Mouse (Mus musculus): ENCODE data around the gene Oxsm. TPM values are rescaled to one million over a fixed set of nuclear protein-coding genes. Genes with fewer than 3 reads are reported as not detected.

Oxsm gene
- polyA plus RNA-seq, 1 experiment from 2014 or later = 2.9 TPM

Other genes starting within 250 kb of the Oxsm start
- gene Ngly1, start 528 bp downstream of the Oxsm start, polyA plus RNA-seq (2015; fragmentation: Nextera tagmentation; extraction: Ambion mirVana) = 27.4 and 30.1 TPM in 2 replicates
- gene Top2b, start 115.4 kb upstream of the Oxsm start, polyA plus RNA-seq (2015; fragmentation: Nextera tagmentation; extraction: Ambion mirVana) = 52.9 and 68.5 TPM in 2 replicates